Mouse (Mus musculus) cerebellum, adult 11-12 months (tissue): ENCODE results near the gene Olfr1415.
A peak's percentile ranks its signal among the peaks of the same experiment; 100 is the strongest.
"Not testable (repeated sequence)": the region's sequence is repeated elsewhere in the genome, so short reads cannot be mapped to it uniquely, and the experiment has no call there.

Experiments
- DNase-seq: peaks from one replicate; pipeline ENCODE4 v3.0.0; 2022

The Olfr1415 gene

DNA sequence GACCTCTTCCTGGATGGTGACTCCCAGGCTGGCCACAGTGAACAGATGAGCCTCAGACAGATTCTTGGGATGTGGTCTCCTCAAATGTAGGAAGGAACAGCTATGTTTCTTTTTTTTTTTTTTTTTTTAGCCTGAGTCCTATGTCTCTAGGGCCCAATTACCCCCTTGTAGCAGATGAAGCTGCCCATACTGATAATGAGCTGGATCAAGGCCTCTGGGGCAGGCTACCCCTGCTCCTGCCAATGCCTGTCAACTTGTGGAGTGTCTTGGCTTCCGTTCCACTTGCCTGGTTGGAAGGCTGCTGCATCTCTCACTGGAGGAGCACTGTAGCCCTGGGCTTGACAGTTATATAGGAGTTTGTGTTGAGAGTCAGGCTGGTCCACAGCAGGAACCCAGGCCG is at the start of gene Olfr1415:
Gene Olfr1415 (minus strand): TSS at position 101 of the 400 bp plus-strand sequence.
- DNase-seq = no peak

DNA sequence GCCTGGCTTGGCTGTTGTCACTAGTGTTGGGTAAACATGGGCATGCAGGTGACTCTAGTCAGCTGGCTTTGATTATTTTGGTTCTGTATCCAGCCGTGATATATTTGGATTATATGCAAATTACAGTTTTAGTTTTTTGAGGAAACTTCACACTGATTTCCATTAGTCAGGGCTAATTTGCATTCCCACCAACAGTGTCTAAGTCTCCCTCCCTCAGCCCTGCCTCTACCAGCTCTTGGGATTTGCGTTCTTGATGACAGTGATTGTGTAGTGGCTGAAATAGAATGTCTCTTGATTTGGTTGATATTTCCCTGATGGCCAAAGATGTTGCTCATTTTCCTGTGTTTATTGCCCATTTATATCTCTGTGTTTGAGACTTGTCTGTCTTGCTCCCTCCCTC is 43.2 kb upstream of the Olfr1415 start:
- no peak for DNase-seq

DNA sequence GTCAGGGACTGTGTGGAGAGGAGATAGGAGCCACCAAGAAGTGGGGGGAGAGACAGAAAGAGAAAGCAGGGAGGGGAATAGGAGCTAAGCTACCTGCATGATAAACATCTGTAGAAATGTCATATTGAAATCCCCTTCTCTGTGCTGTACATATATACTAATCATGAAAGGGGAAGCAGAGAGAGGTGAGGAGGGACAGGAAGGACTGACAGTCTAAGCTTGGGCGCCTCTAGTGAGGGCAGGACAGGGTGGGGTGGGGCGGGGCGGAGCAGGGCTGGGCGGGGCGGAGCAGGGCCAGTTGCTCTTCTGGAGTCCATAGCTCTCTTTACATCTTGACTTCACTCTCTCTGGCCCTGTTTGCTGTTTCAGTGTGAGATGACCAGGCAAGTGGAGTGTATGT is 41.1 kb upstream of the Olfr1415 start:
- no peak for DNase-seq

DNA sequence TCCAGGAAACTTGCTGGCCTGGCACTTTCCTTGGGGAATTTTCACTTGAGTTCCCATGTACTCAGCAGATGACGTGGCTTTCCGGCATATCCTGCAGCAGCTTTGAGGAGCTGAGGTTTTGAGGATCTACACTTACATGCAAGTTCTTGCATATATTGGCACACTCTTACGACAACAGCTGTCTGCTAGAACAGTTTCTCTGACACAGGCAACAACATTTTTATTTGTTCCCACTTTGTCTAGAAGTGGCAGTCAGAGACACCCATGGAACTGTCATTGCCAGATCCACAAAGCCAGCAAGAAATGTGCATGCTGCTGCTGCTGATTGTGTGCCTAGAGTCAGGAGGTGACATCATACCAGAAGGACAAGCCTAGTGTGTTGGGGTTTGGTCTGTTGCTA is 27.9 kb upstream of the Olfr1415 start:
- no peak for DNase-seq

DNA sequence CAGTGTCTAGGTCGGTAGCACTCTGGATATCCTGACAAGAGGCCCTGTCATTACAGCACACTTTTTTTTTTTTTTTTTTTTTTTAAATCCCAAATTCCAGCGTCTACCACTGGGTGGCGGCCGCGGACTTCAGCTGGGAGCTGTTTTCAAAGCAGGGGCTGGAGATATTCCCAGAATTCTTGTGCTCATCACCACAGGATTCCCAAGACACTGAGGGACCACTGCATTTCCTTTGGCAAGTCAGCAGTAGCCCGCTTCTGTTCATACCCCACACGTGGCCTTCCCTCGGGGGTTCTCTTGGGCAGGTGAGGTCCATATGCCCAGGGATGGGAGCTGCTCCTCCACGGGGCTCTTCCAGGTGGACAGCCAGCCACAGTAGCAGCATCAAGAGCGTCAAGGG is 25.5 kb upstream of the Olfr1415 start:
- DNase-seq = peak; percentile 36

DNA sequence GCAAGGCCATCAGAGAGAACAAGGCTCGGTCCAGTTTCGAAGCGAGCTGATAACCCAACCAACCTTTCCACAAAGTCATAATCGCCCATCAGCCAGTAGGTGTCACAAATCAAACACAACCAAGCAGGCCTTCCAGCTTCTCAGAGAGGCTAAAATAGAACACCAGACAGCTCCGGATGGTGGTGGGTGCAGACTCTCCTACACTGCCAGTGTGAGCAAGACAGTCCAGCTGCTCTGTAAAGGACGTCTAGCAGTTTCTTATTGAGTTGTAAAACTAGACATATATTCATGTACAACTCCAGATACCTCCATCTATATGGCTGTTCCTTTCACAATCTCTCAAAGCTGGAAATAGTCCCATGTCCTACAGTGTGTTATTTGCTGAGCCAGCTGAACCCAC is 23.1 kb upstream of the Olfr1415 start:
- DNase-seq = no peak

DNA sequence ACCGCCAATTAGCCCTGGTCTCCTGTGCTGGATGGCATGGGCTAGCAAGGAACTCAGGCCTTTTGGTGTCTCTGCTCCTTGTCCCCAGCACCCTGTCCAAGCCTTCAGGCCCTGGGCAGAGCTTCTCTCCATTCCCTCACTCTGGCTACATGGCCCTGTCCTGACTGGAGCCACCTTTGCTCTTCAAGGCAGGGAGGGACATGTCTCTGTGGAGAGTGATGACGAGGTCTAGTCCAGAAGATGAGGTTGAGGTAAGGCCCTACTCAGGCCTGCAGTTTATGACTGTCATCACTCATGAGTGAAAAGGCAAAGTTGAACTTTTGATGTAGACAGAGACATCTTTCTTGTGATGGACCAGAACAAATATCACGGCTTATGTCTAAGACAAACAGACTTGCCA is 22.7 kb upstream of the Olfr1415 start, which contains the start of gene Olfr1414:
Gene Olfr1414 (minus strand): TSS at position 101 of the 400 bp plus-strand sequence.
- no peak for DNase-seq

DNA sequence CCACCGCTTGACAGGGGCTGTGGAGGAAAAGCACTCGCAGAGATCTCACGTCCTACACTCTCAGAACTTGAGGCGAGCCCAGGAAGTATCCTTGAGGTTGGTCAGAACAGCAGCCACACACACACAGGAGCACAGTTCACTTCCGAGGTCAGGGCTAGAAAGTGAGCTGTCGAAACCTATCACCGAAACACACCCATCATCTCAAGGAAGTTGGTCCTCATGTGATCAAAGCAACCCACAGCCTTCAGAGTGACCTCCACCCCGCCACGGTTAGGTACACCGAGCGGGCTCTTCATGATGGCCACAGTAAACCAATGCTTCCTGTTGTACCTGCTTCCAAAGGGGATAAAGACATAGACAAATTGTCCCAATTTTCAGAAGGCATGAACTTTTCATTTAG is 19.5 kb upstream of the Olfr1415 start:
- no peak for DNase-seq

DNA sequence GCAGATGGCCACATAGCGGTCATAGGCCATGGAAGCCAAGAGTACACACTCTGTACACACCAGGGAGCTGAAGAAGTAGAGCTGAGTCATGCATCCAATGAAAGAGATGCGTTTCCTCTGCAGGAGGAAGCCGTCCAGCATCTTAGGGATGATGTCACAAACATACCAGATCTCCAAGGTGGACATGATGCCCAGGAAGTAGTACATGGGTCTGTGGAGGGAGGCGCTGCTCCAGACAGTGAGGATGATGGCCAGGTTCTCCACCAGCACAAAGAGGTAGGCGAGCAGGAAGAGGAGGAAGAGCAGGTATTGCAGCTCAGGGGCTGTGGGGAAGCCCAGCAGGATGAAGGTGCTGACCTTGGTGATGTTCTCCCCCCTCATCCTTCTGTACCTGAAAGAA is 15.7 kb upstream of the Olfr1415 start:
- DNase-seq = not testable (repeated sequence)

DNA sequence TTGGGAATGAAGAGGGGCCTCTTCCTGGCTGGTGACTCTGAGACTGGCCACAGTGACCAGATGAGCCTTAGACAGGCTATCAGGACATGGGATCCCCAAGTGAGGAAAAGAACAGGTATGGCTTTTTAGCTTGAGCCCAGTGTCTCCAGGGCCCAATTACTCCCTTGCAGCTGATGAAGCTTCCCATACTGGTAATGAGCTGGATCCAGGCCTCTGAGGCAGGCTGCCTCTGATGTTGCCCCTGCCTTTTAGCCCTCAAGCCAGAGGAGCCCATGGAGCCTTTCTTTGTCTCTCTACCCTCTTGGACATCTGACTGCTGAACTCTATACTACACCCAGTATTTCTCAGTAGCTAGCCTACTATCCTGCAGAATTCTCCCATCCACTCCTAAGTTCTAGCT is 10.9 kb downstream of the Olfr1415 start, which contains the start of gene Olfr1416:
Gene Olfr1416 (minus strand): TSS at position 101 of the 400 bp plus-strand sequence.
- DNase-seq = no peak

DNA sequence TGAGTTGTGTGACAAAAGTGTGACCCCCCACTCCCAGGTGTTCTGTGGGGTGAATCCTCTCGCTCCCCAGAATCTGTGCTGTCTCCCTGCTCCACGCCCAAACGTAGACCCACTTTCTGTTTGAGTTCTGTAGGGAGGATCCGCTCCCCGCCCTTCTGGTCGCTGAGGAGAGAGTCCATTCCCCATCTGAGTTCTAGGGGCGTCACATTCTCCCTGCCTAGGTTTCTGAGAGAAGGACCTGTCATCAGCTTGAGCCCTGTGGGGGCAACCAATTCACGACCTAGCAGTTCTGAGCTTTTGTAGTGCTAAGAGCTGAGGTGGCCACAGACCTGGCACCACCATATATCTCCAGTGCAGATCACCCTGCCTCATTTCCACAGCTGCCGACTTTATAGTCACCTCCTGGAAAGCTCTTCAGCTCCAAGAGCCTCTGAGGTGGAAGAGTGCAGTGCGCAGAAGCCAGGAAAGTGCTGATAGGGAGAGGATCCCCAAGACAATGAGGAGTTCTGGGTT is 21.8 kb downstream of the Olfr1415 start:
- no peak for DNase-seq

DNA sequence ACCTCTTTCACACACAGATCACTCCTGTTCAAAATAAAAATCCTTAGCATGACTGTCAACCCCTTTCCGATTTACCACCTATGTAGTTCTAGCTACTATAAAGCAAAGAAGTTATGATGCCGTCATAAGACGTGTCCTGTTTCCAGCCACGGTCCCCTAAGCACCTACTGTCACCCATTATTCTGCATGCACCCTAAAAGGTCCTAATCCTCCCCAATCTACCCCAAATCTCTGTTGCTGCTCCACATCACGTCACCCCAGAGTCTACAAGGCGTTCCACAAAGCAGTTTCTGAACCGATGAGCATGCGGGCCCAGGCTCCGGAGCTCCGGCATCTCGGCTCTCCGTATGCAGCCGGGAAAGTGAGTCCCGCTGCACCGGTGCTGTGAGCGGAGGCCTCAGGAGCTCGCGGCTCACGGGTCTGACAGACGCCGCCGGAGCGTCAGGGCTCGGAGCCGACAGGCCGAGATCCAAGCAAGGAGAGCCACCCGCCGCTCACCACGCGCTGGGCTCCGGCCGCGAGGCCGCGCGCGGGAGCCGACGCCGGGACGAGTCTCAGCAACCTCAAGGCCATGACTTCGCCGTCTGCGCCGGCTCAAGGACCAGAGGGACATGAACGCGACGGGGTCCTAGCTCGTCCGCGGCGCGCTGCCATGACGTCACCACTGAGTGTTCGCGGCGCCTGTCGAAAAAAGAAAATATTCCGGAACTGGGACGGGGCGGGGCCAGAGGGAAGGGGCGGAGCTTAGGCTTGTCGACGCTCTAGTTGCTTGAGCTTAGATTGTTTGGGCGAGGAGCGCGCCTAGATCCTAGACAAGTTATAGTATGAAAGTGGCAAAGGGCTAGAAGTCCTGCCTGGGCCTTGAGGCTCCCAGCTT is 22.5 kb downstream of the Olfr1415 start, which contains the start of gene Ndufa10:
Gene Ndufa10 (minus strand): TSS at position 696 of the 877 bp plus-strand sequence.
- DNase-seq = peak; percentile 91

DNA sequence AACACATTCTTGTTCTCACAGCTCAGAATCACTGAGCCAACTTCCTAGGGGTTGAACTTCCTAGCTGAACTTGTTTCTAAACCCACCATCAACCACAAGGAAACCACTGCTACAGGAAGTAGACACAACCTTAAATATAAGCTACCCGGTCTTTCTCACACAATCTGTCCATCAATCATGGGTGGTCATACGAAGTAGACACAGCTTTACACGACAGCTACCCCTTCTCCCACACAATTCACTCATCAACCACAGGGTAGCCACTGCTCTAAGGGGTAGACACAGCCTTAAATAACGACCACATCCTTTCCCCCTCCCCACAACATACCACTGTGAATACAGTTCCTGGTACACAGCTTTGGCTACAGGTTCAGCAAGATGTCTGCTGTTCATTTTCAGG is 27.0 kb downstream of the Olfr1415 start:
- DNase-seq = no peak

DNA sequence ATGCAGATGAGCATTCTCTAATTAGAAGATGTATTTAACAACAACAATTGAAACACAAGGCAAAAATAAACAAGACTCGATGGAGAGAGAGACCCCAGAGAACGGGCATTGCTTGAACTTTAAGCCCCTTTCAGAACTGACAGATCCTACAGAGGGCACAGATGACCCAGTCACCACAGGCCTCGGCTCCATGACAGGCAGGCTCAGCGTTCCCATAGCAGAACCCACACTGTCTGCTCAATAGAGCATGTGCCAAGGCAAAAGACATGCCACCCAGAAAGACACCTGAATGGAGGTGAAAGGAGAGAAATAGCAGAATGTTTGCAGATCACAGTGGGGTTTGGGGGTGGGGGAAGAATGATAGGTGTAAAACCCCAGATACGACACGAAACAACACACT is 37.5 kb downstream of the Olfr1415 start:
- DNase-seq = no peak

DNA sequence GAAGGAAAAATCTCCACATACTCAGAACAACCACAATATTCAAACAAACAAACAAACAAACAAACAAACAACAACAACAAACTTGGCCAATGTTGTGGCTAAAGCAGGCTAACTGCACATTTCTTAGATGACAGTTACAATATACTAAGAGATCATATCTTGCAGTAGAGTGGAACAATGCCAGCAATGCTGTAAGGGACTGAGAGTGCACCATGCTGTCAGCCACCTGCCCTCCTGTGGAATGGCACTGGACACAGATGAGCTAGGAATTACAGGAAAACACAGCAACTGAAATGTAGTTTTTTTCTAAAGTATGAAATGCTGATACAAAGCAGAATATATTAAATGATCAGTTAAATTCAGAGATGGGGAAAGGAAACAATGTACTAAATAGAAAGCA is 38.1 kb downstream of the Olfr1415 start:
- DNase-seq = peak; percentile 65

DNA sequence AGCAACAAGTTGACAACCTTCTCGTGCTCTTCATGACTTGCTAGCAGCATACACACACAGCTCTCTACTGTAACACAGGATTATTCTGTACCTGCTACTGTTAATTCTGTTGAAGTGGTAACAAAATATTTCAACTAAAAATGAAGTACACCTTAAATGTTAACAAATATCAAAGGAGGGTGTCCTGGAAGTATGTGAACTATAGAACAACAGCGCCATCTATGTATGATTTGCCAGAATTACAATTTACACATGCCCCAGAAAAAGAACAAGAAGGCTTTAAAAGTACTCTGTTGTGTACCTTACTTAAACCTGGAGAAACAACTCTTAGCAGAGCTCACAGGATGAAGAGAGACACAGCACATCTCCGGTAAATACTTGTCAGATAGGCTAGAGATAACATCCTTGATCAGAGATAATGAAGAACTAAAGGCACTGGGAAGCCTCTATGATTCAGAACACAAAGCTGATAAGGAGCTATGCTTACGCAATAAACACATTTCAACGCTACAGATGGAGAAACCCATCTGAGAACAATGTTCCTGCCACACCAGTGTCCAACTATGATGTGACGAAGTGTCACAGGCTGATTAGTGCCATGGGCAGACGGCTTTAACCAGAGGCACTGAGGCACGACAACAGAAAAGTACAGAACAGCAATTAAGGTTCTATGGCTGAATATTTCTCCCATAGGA is 42.0 kb downstream of the Olfr1415 start:
- no peak for DNase-seq

DNA sequence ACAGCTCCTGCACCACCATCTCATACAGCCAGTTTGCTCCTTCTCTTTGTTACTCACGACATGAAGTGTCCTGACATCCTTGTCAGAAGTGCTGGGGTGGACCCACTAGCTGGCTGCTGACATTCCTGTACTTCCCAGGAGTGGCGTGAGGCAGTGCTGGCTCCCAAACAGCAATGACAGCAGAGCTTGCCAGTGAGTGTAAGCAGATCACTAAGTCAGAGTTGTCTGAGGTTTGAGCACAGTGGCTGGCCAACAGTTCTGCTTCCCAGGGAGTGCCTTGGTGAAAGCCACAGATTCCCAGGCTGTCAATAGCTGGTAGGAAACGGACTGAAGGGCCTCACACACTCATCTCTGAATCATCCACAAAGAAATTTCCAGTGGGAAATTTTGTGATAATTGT is 47.6 kb downstream of the Olfr1415 start:
- DNase-seq = no peak

DNA sequence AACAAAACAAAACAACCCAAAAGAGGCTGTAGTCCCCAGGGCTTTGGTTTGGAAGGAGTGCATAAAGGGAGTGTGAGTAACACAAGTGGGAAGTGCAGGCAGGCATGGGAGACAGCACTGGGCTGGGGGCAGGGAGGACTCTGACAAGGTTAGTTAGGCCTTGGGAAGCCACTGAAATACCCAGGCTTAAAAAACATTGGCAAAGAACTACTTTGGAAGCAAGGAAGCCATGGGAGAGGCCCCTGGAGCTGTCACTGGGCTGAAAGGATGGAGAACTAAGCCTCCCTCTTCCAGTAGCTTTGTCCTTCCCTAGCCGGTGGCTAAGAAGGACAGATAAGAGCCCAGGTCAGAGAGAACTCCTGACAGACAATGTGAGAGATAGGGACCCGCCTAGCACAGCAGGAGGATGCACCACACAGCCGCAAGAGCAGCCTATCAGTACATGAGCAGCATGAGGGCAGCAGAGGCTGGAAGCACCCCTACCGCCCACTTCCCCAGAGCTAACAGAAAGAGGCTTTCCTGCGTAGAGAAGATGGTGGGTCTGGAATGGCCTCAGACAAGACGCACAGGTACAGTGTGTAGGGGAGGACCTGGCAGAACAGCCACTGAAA is 54.3 kb downstream of the Olfr1415 start:
- no peak for DNase-seq

DNA sequence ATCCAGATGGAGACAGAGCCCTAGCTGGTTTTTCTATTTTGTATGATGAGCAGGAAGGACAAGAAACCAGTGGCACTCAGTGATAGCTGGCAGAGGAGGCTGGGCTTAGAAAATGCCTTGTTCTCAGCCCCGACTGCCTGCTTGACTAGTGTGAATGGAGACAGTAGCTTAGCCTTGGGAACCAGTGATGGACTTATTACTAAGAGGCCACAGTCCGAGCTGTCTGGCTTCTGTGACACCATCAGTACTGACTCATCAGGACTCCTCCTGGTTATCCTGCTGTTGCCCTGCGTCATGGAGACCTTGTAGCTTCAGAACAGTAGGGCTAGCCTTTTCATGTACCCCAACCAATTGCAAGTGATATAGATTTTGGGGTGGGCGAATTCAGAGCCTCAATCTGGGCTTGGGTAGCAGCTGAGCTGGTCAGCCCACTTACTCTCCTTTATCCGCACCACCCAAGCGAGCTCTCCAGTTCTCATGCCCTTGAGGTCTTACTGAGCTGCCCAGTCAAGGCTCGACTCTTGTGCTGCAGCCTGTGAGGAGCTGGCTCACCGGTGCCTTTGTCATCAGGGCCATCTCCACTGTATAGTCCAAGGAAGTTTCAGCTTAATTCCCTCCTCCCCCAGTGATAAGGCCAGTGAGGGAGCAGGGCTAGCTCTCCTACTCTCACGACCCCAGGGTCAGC is 55.7 kb downstream of the Olfr1415 start:
- DNase-seq = no peak
